Mouse (Mus musculus): ENCODE results near the gene Prkd3.

Gene Prkd3

DNA sequence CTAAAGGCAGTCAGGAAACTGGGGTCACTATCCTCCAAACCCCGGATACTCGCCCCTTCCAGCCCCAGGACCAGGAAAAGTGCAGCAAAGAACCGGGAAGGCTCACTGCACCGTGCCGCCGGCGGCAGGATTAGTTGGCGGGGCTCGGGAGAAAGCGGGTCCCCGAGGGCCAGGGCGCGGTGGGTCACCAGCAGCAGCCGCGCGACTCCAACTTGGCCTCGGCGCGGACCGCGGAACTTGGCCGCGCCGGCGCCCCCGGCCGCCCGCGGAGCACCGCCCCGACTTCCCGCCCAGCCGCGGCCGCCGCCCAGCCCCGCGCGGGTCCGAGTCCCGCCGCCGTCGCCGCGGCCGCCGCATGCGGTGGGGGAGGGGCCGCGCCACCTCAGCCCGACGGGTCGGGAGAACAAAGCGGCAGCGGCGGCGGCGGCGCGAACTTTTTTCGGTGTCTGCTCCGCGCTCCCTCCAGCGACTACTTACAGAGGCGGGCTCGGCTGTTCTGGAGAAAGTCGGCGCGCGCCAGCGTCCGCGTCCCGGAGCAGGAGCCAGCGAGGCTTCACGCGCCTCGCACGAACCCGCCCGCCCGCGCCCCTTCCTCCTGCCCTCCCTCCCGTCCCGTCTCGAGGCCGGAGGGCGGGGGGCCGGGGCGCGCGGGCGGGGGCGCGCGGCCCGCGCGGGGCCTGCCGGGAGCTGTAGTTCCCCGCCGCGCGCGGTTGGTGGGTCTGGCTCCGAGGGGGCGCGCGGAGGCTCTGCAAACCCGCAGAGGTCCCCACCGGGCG lies at the start of gene Prkd3:
Prkd3 (minus strand) TSS at position 609 of the 776 bp plus-strand sequence.
- DNase-seq: peak; percentile 71 to 80

DNA sequence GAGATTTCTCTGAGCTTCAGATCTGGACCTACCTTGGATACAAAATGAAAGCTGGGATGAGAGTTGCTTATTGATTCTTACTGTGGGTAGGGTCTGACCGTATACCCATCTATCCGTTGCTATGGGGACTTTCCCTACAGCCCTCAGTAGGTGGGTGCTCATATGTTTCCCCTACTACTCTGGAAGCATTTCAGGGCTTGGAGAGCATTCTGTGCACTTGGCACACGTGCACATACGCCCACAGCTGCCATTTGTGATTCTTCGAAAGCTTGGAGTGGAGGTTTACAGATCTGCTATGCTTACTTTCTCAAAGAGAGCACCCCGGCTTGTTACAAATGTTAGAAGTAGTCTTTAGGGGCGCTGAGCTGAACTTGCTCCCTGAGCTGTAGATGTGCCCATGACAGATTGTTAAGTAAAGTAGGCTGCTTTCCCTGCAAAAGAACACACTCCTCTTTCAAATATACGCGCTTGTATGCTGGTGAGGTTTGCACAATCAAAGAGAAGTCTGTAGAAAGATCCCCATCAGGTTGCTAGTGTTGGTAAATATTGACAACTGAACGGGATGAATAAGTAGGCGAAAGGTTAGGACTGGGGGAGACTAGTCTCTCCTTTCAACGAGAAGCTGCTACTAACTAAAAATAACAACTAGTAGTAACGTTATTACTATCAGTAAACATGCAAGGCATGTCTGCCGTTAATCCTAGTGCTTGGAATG lies 49.3 kb upstream of the Prkd3 start:
- peak; percentile 26 to 43 for DNase-seq

DNA sequence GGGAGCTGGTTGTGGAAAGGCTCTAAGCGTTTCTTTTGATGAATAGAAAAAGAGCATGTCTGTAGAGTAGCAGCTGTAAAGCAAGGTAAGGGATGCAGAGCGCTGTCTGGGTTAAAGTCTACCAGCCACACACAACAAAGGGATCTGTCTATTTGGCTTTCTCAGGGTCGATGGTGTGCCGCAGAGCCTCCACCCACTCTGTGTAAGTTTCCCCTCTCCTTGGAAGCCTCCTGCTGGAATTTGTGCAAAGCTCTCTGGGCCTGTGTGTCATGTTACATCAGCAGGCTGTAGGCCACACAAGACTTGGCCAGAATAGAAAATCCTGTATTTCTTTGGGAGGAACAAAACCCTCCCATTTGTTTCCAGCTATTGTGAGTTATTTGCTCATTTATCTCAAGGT lies 48.4 kb upstream of the Prkd3 start:
- no peak for DNase-seq

DNA sequence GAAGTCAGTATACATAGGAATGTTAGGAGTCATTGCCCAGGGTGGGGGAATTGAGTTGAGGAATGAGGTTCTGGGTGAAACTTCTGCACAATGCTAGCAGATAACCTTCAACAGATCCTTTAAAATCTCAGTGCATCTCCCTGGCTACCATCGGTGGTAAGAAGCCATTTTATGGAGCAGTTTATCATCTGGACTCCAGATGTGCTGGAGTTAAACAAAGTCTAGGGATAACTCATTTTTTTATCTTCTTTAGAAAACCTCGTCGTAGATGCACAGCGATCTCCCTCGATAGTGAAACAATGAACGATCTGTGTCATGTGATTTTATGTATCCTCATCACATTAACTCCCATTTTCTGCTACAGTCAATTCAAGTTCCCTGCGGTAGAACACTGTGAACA lies 48.0 kb upstream of the Prkd3 start:
- no peak for DNase-seq

DNA sequence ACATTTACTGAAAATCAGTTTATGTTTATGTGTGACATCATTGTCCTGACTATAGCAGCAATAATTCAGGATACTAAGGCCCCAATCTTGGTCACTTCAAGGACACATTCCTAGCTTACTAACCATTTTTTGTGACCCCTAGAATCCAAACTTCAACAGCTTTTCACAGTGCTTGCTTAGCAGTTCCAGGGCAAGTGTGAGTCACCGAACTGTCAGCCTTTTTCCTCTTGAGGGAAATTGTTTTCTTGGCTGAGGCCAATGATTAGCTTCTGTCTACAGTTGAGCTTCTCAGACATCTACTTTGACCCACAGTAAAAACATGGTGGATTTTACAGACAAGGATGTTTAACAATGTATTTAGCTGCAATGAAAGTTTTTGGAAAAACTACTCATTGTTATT lies 43.6 kb upstream of the Prkd3 start:
- no peak for DNase-seq

DNA sequence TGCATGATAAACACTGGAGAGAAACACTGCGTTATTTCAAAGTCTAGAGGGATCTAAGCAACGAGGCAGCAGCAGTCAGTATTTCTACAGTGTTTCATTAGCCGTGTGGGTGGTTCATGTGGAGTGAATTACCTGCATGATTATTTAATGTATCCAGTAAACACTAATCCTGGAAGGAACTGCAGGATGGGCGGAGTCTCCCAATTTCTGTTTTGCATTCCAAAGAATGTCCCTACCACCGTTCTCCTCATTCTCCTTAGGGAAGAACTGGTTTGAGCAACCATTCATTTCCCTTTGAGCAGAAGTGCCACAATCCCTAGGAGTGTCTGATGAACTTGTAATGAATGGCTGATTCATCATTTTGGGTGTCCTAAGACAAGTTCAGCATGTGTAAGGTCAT lies 39.6 kb upstream of the Prkd3 start:
- DNase-seq: no peak

DNA sequence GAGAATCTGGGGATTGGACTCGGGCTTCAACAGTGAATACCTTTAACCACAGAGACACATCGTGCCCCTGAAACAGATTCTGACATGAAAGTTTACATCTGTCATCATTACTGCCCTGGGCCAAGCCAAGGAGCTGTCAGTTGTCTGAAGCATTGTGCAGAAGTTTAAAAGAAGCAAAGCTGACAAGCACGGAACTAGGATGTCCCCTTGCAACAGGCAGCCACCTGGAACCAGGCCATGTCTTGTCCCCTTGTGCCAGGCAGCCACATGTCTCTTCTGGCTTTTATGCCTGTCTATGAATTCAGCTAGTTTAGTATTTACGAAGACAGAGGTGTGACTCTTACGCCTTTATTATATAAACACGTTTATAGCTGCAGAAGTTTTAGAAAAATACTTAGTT lies 37.7 kb upstream of the Prkd3 start:
- DNase-seq: peak; percentile 85 to 89

DNA sequence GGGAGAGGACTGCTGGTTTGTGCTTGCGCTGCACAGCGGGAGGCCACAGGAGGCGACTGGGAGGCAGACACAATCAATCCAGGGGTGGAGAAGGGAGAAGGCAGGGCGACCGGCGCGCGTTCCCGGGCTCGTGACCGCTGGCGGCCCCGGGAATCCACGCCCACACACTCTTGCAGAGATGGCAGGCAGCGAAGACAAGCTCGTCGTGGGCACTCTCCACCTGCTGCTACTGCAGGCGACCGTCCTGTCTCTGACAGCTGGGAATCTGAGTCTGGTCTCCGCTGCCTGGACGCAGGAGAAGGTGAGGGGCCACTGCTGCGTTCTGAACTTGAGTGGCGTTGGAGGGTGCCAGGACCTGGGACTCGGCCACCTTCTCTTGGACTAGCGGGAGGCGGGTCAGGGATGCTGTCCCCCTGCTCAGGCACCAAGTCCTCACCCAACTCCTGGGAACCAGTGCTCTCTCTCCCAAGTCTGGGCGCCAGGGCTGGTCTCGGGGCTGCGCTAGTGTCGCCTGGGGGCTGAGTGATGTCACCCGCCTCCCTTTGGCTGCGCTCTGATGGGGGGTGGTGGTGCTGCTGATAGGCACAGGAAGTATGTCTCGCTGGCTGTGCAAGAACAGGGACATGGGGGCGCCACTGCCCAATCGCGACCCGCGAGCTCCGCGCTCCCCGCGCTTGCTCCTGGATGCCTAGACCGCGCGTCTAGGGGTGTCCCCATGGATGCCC lies 31.6 kb upstream of the Prkd3 start:
- peak; percentile 63 to 72 for DNase-seq

DNA sequence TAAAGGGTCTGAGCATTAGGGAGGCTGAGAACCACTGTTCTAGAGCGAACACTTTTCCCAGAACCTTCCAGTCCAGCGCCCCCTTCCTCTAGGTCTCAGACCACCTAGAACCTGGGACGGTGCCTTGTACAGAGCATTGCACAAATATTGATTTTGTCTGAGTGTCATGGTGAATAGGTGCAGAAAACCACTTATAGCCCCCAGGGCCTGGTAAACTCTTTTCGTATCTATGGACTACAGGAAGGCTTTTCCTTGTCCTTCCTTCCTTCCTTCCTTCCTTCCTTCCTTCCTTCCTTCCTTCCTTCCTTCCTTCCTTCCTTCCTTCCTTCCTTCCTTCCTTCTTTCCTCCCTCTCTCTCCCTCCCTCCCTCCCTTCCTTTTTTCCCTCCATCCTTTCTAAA lies 31.0 kb upstream of the Prkd3 start, which contains the start of gene Qpct:
Qpct (plus strand) TSS at position 301 of the 400 bp plus-strand sequence.
- DNase-seq: no peak

DNA sequence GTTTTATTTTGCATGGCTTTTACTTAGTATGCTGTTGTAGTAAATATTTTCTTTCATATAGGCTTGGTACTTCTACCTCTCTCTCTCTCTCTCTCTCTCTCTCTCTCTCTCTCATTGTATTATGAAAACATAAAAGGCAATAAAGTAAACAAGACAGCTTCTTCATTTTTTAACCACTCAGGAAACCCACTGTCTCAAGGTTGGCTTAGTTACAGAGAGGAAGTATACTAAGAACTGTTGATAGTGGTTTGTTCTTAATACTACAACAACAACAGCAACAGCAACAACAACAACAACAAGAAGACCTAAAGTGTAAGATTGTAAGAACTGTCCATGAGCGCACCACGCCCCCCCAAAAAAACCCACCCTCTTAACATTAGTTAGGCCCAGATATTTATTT lies 23.1 kb upstream of the Prkd3 start:
- no peak for DNase-seq

DNA sequence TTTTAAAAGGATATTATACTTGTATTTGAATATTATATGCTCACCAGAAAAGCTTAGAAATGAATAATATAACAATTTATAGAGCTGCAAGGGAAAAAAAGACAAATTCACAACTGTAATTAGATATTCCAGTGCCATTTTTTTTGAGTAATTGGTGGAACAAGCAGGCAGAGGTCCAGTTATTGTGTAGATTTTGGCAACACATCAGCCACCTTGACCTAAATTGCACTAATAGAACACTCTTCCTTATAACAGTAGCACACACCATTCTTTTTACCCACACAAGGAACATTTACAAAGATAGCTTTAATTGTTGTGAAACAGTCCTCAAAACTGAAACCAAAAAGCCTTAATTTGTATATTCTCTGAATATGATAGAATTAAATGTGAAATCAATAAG lies 19.0 kb upstream of the Prkd3 start:
- no peak for DNase-seq

DNA sequence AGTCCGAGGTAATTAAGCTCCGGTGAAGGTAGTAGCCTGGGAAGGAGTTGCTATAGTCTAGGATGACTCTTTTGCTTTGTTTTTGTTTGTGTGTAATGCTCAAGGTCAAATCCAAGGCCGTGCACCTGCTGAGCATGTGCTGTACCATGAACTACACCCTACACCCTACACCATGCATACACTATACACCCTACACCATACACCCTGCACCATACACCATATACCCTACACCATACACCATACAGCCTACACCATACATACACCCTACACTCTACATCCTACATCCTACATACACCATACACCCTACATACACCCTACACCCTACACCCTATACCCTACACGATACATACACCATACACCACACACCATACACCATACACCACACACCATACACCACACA lies 12.2 kb upstream of the Prkd3 start:
- no peak for DNase-seq

DNA sequence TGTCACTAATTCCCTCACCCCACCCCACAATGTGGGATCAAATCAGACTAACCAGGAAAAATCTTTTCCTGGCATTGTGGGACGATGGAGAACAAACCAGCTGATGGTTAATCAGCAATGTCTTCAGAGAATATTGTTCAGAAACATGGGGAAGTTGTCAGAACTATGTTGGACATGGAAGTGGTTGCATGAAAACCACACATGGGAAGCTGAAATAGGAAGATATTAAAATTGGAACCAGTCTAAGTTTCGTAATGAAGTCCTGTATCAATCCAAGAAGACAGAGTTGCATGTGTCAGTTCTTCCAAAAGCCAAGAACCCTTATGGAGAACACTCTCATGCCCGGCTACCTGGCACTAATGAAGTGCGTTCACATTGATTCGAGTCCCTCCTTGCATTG lies 11.0 kb upstream of the Prkd3 start:
- no peak for DNase-seq

DNA sequence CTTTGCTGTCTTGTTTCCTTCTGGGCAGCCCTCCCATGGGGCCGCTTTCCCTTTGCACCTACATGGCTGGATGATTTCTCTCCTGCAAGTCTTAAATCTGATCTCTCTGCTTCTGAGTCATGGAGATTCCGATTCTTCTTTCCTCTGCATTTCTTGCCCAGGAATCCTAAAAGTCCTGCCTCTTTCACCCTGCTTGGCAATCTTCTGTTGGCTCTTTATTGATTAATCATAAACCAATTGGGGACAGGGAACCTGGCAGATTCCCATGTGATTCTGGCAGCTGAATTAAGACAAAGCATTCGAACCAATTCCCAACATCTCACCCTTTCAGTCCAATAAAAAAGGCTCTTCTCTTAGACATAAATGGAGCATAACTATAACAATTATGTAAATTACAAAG lies 8.6 kb upstream of the Prkd3 start:
- DNase-seq: no peak

DNA sequence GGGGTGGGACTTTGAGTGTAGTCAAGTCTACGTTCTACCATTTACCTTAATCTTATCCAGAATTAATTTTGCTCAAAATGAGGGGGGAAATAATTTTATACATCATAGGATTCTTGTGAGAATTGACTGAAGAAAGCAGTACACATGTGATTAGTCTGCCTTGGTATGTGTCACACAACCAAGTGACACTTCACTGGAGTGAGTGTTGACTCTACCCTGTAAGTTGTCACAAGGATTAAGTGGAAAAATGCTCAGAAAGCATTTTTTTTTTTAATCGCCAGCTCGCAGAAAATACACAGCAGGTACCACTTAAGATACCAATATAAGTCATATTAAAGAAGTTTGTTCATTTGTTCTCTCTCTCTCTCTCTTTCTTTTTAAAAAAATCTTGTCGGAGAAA lies 3.9 kb upstream of the Prkd3 start:
- DNase-seq: no peak

DNA sequence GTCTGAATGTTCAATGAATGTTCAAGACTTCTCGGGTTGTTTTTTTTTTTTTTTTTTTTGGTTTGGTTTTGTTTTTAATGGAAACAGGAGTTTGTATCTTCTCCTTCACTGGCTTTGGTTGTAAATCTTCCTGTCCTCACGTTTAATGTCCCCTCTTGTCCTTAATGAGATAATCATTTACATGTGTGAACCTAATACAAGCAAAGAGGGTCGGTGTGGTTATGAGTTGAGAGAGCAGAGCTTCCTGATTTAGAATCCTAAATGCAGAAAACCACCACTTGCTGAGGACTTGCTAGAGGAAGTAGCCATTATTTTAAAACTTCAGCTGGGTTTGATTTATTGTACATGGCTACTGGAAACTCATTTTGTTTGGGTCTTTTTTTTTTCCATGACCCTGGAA lies 2.1 kb upstream of the Prkd3 start:
- no peak for DNase-seq

DNA sequence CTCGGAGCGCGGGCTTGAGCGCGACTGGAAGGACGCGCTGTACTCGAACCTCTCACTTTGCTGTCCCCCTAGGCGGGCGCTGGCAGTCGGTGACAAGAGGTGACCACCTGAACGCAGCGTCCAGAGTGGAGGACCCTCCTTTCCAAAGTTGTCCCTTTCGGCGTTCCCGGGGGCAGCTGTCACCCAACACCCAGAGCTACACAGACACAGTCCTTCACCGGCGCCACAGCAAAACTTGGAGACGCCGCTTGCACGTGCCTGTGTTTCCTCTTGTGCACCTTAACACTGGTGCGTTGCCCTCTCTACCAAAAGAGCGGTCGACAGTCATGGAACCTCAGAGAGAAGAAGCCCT lies 344 bp upstream of the Prkd3 start:
- no peak for DNase-seq

DNA sequence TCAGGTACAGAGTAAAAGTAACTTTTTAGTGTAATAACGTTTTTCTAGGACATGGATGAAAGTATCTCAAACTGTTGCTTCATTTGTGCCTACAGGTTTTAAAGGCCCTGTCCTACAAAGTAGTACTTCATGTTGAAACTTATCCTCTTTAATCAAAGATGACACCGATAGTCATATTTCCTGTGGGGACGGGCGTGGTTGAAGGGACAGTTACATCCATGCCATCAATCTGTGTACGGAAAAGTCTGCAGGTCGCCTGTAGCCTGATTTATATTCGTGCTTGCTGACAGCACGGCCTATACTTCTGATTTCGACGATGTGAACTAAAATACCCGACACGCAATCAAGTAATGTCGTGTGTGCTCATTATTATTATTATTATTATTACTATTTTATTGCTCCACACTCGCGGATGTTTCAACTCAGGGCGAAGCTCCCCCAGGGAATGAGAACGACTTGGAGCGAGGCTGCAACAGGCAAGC lies 849 bp downstream of the Prkd3 start:
- DNase-seq: no peak

DNA sequence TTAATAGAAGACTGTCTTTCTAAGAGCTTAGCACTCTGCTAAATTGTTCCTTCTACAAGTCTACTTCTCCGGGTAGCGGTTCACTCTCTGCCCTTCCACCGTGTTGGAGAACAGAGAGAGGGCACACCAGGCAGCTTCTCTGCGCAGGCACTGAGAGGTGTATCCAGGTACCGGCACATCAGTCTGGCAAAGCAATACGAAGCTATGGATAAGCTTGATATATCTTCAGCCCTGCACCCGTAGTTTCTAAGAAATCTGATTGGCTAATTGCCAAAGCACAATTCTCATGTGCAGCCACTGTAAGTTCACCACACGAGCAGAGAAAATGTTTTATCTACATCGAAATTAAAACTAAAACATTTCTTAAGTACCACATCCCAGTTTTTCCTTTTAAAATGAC lies 2.2 kb downstream of the Prkd3 start:
- peak in 1 of 2 experiments; percentile 16 for DNase-seq

DNA sequence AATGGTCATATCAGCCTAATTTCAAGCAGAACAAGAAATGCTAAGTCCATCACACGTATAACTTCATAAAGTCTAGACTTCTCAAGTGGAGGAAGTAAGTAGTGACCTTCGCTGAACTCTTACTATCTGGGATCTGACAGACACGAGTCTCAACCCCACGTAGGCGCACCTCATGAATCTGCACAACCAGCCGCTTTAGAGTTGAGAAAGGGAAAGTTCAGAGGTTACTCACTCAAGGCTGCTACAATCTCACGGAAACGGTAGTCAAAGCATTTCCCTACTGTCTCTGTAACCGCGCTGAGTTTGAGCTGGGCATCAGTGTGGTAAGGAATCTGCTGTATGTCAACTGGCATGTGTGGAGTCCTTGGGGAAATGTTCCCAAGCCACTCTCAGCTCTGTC lies 4.8 kb downstream of the Prkd3 start:
- no peak for DNase-seq

DNA sequence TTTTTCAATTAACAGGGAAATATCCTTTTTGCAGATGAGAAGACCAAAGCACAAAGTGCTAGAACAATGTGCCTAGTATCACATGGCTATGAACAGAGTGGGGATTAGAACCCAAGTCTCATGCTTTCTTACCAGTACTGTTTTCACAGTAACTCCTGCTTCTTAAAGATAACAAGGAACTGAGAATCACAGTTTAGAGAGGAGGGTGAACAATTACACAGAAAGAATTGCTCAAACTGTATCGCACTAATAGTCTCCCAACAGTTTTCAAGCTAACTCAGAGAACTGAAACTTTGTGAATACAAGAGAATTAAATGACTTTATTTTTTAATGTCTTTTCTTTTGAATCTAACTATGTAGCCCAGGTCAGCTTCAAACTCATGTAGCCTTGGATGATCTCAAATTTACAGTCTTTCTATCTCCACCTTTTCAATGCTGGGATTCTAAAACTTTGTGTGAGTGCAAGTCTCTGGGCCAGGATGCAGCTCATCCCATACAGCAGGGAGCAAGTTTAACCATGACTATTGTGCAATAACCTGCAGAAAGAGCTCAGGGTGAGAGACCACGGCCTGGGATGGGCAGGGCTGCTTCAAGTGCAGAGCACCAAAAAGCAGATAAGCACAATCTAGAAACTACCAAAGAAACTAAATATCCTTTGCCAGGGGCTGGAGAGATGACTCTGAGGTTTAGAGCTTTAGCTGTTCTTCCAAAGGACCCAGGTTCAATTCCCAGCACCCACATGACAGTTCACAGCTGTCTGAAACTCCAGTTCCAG lies 5.5 kb downstream of the Prkd3 start:
- no peak for DNase-seq

DNA sequence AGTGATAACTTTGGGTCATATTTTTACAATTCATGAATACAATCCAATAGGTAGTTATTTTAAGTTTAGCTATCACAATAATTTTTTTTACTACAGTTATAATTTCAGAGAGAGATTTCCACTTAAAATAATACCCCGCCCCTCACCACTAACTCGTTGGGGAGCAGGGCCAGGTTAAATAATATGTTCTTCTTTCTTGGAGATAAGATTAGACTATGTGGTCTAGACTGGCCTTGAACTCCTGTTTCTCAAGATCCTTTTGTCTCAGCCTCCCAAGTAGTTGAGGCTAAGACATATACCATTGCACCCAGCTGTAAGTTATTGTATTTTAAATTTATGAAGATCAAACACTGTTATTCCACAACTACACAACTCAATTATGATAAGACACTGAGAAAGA lies 7.0 kb downstream of the Prkd3 start:
- no peak for DNase-seq

DNA sequence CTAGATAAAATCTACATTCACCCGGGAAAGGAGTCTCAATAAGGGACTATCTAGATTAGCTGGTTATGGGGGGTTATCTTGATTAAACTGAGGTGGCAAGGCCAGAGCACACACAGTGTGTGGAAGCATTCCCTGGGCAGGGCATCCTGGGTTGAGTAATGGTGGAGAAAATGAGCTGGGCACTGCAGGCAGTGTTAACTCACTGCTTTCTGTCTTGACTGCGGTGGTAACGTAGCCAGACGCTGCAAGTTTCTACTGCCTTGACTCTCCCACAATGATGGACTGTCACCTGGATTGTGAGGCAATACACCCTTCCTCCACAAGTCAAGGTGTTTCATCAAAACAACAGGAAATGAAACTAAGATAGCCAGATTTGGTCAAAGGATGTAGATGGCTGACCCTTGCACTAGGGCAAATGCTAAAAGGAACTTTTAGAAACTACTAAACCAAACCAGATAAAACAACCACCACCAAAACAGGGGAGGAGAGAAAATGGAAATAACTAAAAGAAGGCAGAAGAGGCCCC lies 20.8 kb downstream of the Prkd3 start:
- DNase-seq: no peak

Measured in cerebellum, postnatal 10 days (tissue).